Mouse (Mus musculus): Measurements from ENCODE around the gene Stx17.
A peak's percentile ranks its signal among the peaks of the same experiment; 100 is the strongest.

Gene Stx17

DNA sequence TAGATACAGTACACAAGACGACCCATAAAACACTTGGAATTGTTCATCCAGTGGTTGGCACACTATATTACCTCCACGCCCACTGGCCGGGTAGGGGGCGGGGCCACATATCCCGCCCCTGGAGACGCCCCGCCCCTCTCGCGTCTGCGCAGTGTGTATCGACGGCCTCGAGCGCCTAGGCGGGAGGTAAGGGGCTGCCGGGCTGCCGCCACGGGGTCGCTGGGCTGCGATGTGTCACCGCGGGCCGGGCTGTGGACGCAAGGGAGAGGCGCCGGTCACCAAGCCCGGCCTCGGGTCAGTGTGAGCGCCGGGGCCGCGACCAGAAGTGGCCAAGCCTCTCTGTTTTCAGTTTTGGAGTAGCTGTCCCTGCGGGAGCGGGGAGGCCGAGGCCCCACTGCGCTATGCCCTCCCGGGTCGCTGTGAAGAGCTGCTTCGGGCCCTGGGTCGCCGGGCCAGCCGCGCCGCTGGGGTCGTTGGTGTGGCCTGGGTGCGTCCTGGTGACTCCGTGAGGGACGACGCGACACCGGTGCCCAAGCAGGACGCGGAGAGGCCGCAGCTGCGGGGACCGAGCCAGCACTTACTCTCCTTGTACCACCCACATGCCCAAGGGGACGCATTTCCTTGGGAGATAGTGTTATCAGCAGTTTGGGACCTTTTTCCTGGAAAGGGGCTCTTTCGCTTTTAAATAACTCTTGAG, at the start of gene Stx17:
Gene Stx17 (plus strand): TSS at position 143 of the 697 bp plus-strand sequence.
- peak; percentile 89 to 91 for DNase-seq

DNA sequence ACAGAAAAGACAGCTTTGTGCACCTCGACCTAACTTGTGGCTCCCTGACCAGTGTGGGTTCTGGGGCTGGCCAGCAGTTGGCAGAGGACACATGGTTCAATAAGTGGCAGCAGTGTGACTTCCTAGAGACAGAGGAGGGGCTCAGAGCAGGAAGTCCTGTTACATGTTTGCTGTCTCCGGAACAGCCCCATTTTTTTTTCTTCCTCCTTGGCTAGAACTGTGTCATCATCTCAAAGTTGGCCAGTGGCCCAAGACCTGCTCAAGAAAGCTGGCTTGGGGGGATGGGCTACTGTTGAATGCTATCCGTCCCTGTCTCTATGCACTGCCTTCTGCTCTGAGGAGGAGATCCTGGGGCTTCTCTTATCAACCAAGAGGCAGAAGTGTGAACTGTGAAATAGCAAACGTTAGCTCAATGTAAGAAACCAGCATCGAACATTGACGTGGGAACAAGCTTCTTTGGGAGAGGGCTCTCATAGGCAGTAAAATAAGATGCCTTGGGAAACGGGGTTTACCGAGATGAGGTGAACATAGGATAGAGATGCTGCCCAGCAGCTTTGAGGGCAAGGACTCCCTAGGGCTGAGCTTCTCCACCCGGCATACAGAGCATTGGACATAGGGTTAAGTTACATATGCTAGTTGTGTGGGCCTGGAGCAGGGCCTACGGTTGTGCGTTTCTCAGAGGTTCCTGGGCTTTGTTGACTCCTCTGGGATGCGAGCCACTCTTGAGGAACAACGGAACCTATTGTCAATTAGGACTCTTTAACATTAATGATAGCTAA, 47.8 kb upstream of the Stx17 start:
- DNase-seq: peak; percentile 55 to 64

DNA sequence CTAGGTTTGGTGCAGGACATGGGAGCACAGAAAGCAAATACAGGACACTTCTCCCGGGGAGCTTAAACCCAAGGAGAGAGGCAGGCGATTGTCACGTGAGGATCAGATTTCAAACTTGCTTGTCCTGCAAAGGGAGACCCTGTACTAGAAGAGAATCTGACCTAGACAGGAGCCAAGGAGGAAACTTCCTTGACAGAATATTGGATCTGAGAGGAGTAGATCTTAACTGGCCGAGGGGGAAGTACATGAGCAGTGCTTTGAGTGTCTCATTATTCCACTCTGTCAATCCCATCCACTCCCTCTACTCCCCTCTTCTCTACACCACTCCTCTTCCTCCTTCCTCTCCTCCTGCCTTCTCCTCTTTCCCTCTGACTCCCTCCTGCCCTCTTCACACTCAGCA, 46.5 kb upstream of the Stx17 start:
- DNase-seq: no peak

DNA sequence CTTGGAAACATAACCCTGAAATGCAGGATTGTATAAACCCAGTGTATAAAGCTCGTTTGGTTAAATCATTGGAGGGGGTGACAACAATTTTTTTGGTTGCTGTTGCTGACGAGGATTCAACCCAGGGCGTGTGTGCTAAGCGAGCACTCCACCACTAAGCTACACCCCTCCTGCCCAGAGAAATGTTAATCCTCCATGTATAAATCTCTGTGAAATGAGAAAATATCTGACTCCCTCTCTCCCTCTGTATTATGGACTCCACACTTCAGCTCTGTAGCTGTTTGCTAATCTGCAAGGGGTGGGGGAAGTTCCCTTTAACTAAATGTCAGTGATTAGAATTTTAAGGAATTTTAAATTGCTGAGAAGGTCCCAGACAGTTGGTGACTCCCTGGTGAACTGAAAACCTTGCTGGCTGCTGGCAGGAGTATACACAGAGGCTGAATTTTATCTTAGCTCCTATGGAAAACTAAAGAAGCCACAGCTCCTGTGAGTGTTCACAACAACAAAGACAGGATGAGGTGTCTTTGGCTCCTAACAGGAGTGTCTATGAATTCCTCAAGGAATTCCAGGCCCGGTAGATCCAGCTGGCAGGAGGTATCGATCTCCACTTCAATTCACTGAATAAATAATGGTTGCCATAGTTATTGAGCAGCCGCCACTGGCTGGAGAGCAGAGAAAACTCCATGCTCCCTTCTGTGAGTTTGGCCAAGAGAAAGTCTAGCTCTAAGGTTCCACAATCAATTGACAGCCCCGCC, 45.3 kb upstream of the Stx17 start:
- no peak for DNase-seq

DNA sequence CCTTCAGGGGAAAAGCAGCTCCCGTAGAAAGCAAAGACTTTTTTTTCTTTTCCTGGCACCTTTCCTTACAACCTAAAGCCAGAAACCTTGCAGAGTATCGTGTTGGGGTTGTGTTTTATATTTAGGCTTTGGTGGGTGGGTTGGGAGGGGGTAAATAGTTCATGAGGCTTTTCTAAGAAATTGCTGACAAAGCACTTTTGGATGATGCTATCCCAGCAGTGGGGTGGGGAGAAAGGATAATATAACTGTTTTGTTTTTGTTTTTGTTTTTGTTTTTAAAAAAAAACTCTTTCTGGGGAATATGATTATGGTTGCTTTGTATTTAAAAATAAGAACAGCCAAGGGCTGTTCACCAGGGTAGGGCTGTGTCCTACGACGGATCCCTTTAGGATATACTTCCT, 41.3 kb upstream of the Stx17 start:
- DNase-seq: no peak

DNA sequence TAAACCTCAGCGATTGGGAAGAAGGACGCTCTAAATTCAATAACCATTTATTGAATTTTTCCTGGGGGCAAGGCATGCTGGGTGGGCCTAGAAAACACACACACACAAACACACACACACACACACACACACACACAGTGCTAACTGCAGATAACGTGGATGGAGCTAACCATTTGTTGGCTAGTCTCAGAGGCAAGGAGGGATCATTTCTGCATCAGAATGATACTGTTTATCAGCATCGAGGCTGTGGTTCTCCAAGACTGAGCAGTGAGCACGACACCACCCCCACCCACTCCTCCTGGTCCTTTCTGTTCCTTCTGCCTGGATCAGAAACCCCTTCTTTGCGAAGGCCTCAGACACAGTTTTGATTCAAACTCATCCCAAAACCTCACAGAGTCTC, 38.1 kb upstream of the Stx17 start:
- DNase-seq: no peak

DNA sequence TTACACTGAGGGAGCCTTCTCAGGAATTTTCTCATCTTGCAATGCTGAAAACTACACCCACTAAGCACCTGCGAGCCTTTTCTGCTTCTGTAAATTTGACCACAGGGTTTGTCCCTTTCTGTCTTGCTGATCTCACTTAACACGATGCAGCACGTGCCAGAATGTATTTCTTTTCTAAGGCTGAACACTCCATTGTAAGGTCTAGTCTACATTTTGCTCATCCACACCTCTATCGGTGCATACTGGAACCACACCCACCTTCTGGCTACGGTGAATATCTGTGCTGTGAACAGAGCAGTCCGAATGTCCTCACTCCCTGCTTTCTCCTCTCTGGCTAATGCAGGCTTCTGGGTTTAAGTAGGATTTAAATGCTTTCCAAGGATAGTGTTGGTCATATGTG, 37.2 kb upstream of the Stx17 start:
- no peak for DNase-seq

DNA sequence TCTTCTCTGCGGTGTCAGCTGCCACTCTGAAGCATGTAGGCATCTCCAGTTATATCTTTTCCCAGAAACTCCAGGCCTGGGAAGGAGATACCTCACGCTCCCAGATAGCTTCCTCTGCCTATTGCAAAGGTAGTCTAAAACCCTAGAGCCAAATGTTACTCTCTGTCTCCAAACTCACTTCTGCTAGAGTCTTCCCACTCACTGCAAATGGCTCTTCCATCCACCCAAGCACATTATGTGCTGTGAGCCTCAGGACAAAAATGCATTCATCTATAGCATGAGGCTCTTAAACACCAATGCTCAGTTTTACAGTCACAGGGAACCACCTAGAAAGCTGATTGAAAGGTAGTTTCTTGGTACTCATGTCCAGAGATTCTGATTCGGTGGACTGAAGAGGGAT, 31.5 kb upstream of the Stx17 start:
- DNase-seq: no peak

DNA sequence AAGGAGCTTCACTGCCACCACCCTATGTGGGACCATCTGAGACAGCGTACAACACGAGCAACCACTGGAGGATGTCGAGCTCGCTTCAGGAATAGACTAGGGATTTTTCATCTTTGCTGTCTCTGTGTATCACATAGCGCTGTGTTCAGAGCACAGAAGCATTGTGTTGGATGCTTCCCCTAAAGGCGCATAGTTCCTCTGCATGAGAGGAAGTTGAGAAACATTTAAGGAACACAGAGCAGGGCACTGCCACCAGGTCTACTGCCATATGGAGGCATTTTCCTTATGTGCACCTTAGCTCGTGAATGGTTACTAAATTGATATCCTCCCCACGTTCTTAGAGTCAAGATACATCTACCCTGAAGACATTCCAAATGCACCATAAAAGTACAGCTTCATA, 24.5 kb upstream of the Stx17 start:
- no peak for DNase-seq

DNA sequence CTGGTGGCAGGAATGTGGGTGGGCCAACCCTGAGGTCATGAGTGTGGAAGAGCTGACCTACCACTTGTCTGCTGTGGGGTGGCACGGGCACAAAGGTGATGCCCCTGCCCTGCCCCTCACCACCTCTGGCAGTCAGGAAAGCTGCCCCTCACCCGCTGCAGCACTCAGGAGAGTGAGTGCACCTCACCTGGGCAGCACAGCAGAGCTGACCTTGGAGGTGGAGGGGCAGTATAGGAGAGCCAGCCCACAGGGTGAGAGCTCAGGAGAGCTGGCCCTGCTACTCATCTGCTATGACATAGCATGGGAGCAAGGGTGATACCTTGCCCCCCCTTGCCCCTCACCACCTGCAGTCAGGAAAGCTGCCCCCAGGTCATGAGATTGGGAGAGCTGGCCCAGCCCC, 22.7 kb upstream of the Stx17 start:
- no peak for DNase-seq

DNA sequence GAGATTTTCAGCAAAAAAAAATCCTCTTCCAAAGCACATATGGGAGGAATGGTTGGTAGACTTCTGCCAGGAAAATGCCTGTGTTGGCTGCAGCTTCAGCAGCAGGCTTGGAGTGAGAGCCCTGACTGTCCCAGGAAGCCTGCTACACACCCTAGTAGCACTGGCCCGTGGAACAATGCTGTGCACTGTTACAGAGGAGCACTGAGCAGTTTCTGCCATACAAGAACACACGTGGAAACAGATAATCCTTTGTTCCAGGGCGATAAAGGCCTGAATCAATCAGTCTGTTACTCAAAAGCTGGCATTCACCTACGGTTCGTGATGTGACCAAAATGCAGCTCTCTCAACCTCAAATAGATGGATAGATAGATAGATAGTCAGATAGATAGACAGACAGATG, 19.3 kb upstream of the Stx17 start:
- DNase-seq: no peak

DNA sequence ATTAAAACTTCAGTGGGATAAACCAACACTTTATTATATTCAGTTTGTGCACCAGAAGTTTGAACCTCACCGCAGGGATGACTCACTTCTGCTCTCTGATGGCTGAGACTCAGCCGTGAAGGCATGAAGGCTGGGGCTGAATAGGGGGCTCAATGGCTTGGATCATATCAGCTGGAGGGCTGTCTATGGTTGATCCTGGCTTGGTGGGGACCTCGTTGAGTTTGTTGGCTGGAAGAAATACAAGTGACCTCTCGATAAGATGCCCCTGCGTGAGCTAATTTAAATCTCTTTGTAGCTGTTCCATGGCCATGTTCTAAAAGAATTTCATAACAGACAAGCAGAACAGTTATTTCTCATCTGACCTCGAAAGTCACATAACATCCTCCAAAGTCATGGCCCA, 17.6 kb upstream of the Stx17 start:
- no peak for DNase-seq

DNA sequence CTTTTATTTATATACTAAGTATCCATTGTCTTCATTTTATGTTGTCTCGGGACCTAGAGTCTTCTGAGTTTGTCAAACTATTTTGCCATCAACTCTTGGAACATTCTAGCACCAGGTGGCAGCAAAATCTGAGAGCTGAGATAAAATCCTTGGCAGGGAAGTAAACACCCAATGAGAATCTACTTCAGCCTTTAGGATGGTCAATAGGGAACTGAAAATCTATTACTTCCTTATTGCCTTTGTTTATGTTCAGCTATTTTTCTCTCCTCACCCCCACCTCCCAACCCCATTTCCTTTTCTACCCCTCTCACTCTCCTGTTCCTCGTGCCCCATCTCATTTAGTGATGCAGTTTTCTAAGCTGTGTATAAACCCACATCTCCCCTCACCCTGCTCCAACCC, 16.1 kb upstream of the Stx17 start:
- DNase-seq: peak in 1 of 2 experiments; percentile 14

DNA sequence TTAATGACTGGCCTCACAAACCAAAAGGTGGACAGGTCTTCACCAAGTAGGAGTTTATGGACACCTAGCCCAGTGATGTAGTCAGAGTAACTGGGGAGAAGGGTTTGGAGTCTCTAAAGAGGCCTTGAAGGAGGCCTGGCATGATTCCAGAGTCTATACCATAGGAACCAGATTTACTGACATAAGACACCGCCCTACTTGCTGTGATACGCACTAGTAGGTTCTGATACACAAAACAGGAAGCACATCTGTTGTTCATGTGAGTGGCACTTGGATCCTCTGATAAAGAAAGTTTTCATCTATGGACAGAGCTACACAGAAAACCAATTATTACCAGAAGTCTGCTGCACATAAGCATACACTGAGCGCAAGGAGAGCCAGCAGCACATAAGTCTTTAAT, 14.4 kb upstream of the Stx17 start:
- DNase-seq: no peak

DNA sequence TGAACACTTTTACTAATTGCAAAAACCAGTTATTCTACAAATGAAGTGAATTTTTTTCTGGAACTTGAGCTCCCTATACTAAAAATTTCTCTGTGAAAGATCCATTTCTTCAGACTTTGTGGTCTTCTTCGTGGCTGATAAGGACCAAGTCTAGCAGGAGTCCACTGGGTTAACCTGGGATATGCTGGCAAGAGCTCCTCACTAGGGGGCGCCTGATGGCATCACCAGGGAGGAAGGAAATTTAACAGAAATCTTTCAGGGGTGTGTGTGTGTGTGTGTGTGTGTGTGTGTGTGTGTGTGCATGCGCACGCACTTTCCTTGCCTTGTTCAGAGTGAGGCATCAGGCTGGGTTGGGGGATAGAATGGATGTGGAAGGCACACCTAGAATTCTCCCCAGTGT, 8.5 kb upstream of the Stx17 start:
- DNase-seq: peak; percentile 36 to 45

DNA sequence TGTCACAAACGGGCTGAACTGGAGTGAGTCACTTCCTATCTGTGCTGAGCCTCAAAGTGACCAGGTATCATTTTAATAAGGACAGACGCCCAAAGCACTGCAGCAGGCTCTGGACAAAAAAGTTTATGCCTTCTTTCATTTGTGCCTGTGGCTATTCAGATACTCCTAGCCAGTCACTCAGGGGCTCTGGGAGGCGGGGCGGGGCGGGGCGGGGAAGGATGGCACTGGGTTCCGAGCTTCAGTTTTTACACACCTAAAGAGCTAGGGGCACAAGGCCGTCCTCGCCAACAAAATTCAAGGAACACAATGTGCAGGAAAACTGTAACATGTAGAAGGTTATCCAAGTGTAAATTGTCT, 321 bp upstream of the Stx17 start:
- peak in 1 of 2 experiments; percentile 23 for DNase-seq

DNA sequence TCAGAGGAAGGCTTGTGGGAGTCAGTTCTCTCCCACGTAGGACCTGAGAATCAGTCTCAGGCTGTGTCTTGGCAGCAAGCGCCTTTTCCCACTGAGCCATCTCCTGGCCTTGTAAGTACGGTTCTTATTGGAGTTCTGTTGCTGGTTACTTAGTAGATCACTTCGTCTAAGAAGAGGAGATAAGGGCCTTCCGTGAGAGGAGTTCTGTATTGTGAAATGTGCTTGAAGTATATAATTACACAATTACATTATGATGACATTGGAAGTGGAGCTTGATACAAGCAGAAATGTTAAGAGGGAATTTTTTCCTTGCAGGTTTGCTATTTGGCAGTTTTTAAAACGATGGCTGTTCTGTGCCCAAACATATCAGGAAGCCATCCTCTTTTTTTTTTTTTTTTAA, 5.6 kb downstream of the Stx17 start:
- no peak for DNase-seq

DNA sequence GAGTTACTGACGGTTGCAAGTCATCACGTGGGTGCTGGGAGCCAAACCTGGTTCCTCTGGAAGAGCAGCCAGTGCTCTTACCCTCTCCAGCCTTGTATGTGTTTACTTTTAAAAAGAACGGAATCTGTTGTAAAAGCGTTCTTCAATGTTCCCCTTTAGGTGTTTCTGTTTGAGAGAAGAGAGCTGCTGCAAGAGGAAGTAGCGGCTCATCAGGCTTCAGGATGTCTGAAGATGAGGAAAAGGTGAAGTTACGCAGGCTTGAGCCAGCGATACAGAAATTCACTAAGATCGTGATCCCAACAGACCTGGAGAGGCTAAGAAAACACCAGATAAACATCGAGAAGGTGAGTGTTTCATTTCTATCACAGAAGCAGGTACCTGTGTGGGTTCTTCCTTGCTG, 6.9 kb downstream of the Stx17 start:
- DNase-seq: no peak

DNA sequence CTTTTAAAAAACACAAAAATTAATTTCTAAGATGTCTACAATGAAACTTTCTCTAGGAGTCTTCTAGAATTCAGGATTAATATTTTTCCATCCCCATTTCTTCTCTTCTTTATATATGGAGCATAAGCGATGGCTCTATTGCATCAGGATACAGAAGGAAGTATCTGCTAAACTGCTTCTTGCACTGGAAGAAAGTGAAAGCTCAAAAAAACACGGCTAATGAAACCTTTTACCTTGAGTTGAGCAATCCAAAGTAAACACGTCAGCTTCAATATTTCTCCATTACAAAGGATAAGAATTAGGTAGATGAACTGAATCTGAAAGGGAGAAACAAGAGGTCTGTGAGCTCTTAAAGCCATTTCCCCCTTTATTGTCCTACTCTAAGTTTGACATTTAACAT, 8.0 kb downstream of the Stx17 start:
- no peak for DNase-seq

DNA sequence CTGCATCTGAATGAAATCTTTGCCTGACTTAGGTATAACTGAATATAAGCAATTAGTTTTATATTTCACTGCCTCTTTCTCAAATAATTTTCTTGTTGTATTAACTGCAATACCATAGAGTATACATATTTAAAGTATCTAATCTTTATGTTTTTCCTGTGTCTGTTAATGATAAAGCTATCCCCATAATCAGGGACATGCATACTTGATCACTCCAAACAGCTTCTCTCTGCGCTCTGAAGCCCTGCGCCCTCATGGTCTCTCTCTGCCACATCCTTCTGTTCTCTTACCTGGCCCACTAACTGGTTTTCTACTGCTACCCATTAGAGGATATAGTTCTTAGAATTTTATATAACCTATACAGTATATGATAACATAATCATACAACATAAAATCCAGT, 24.8 kb downstream of the Stx17 start:
- DNase-seq: no peak

DNA sequence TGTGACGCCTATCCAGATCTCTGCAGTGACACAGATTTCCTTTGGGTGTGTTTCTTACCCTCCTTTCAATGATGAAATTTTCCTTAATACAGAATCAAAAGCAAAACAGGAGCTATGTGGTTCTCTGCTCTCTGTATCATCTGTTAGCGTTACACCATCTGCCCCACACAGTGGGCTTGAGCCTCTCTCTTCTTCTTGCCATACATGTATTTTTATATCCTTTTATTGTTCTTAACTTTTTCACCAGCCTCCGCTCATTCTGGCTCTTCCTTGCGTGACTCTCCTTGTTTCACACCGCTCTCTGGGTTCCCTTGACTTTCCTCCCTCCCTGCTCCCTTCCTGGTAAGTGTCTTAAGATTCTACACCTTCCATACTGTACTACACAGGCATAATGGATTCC, 28.5 kb downstream of the Stx17 start:
- no peak for DNase-seq

DNA sequence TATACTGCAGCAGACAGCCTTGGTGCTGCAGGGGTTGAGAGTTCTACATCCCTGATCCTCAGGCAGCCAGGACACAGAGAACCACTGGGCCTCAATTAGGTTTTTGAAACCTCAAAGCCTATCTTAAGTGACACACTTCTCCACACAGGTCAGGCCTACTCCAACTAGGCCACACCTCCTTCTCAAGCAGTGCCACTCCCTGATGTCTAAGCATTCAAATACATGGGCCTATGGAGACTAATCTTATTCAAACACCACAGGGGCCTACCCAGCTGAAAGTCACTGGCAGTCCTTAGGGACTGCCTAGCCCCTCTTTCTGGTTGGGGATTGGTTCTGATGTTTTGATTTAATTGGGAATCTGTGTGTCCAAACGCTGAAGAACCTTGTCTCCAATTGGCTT, 31.1 kb downstream of the Stx17 start:
- no peak for DNase-seq

DNA sequence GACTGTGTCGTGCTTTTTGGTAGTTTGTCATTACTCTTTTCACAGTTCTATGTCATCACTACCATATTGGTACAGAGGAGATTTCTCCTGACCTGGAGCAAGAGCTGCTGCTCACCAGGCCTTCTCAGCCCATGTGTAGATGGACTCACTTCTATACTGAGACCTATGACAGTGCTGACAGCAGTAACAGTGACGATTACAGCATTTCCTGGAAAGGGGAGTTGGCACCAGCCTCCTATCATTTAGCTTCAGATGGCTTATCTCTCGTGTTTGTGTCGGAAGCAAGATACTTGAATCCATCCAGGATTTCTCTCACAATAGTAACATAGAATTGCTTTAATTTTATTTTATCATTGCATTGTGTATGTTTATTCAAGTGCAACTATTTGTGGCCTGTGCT, 35.7 kb downstream of the Stx17 start:
- DNase-seq: no peak

DNA sequence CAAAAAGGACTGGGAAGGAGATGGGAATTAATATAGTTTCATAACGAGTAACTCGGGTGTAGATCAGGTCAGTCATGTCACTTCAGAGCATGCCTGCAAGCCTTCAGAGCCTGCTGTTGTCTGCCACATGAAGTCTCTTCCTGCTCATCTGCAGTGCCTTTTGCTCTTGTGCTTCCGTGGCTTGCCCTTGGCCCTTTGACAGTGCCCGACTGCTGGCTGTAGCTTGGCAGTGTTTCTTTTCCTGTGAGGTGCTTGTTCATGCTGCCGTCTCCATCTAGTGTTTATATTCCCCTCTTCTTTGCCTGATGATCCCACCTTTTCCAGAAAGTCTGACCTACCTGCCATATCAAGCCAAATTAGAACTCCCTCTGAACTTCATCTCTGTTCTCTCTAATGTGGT, 39.1 kb downstream of the Stx17 start:
- DNase-seq: no peak
